Mouse (Mus musculus): ENCODE data around the gene Rabgap1l. TPM values are rescaled to one million over a fixed set of nuclear protein-coding genes. Genes with fewer than 3 reads are reported as not detected.
"Not testable (repeated sequence)": the region's sequence is repeated elsewhere in the genome, so short reads cannot be mapped to it uniquely, and the experiment has no call there.

Gene Rabgap1l
- total RNA-seq, 2 experiments from 2014 or later, result 240 to 249 TPM

- no peak for DNase-seq (ENCODE audit: low spot score in 2 of 2)
These were observed 88.4 kb downstream of the Rabgap1l start for GRCm38 (mm10) chr1:160704596-160704995.

GRCm38 (mm10) chr1:160703813-160704212, 89.2 kb downstream of the Rabgap1l start:
- DNase-seq (ENCODE audit: low spot score in 2 of 2), result no peak

GRCm38 (mm10) chr1:160693094-160693447, 99.9 kb downstream of the Rabgap1l start:
- DNase-seq (ENCODE audit: low spot score in 2 of 2), result peak; percentile 72 to 90

- DNase-seq (ENCODE audit: low spot score in 2 of 2), result no peak
These were observed 100.6 kb downstream of the Rabgap1l start for GRCm38 (mm10) chr1:160692224-160693093.

GRCm38 (mm10) chr1:160691196-160691590, 101.8 kb downstream of the Rabgap1l start:
- DNase-seq (ENCODE audit: low spot score in 2 of 2), result no peak

- no peak for DNase-seq (ENCODE audit: low spot score in 2 of 2)
These were observed 102.4 kb downstream of the Rabgap1l start for GRCm38 (mm10) chr1:160690516-160691195.

GRCm38 (mm10) chr1:160689511-160689910, 103.5 kb downstream of the Rabgap1l start:
- DNase-seq (ENCODE audit: low spot score in 2 of 2), result no peak

GRCm38 (mm10) chr1:160684251-160684650, 108.8 kb downstream of the Rabgap1l start:
- no peak for DNase-seq (ENCODE audit: low spot score in 2 of 2)

GRCm38 (mm10) chr1:160681398-160682050, 111.5 kb downstream of the Rabgap1l start:
- no peak for DNase-seq (ENCODE audit: low spot score in 2 of 2)

- DNase-seq (ENCODE audit: low spot score in 2 of 2), result no peak
These were observed 118.2 kb downstream of the Rabgap1l start for GRCm38 (mm10) chr1:160674763-160675162.

GRCm38 (mm10) chr1:160672088-160672814, 120.8 kb downstream of the Rabgap1l start:
- no peak for DNase-seq (ENCODE audit: low spot score in 2 of 2)

GRCm38 (mm10) chr1:160655806-160656470, 137.1 kb downstream of the Rabgap1l start:
- DNase-seq (ENCODE audit: low spot score in 2 of 2), result no peak

GRCm38 (mm10) chr1:160651691-160652090, 141.3 kb downstream of the Rabgap1l start:
- no peak for DNase-seq (ENCODE audit: low spot score in 2 of 2)

GRCm38 (mm10) chr1:160645416-160645815, 147.6 kb downstream of the Rabgap1l start:
- DNase-seq (ENCODE audit: low spot score in 2 of 2), result no peak

GRCm38 (mm10) chr1:160628213-160628932, 164.6 kb downstream of the Rabgap1l start:
- peak in 1 of 2 experiments; percentile 37 for DNase-seq (ENCODE audit: low spot score in 2 of 2)

- DNase-seq (ENCODE audit: low spot score in 2 of 2), result not testable (repeated sequence)
These were observed 168.5 kb downstream of the Rabgap1l start for GRCm38 (mm10) chr1:160624354-160625120.

- no peak for DNase-seq (ENCODE audit: low spot score in 2 of 2)
These were observed 174.8 kb downstream of the Rabgap1l start for GRCm38 (mm10) chr1:160618201-160618600.

- DNase-seq (ENCODE audit: low spot score in 2 of 2), result no peak
These were observed 186.6 kb downstream of the Rabgap1l start for GRCm38 (mm10) chr1:160606425-160606824.

GRCm38 (mm10) chr1:160603312-160603711, 189.7 kb downstream of the Rabgap1l start:
- DNase-seq (ENCODE audit: low spot score in 2 of 2), result not testable (repeated sequence)

Data from layer of hippocampus, adult 18-20 months (tissue).